Mouse (Mus musculus) limb, embryonic 10.5 days (tissue): ENCODE results near the gene Kdm1b. TPM values are rescaled to one million over a fixed set of nuclear protein-coding genes. Genes with fewer than 3 reads are reported as not detected.

Experiments
- DNase-seq: peaks from one replicate; pipeline ENCODE4 v3.0.0-alpha.2; 2017; ENCODE audit warnings: low spot score
- H3K27ac ChIP-seq: fragments of 300-500 bp; sonication (generic); 2 replicates; pipeline ENCODE4 v1.5.1; 2016; ENCODE audit warnings: mild to moderate bottlenecking
- H3K27me3 ChIP-seq: fragments of 300-500 bp; sonication (generic); 2 replicates; pipeline ENCODE4 v1.6.1; 2016; ENCODE audit warnings: low read depth, mild to moderate bottlenecking; ENCODE audit not compliant: poor library complexity, severe bottlenecking
- H3K36me3 ChIP-seq: fragments of 300-500 bp; sonication (generic); 2 replicates; pipeline ENCODE4 v1.6.1; 2016; ENCODE audit warnings: mild to moderate bottlenecking, moderate library complexity
- H3K4me1 ChIP-seq: fragments of 300-500 bp; sonication (generic); 2 replicates; pipeline ENCODE4 v1.6.1; 2016
- H3K4me3 ChIP-seq: fragments of 300-500 bp; sonication (generic); 2 replicates; pipeline ENCODE4 v1.5.1; 2016; ENCODE audit warnings: mild to moderate bottlenecking, moderate library complexity
- H3K9me3 ChIP-seq: fragments of 300-500 bp; sonication (generic); replicated peaks from 2 replicates; pipeline ENCODE4 v1.6.1; 2016; ENCODE audit warnings: mild to moderate bottlenecking
- WGBS: fragments of 180-500 bp; shearing (Covaris S2); methylation state at CpG from one replicate; pipeline ENCODE4 v1.1.7; 2016; 5-methylcytosine and 5-hydroxymethylcytosine counted together
- polyA plus RNA-seq: library from polyadenylated mRNA; unstranded; fragments of >200 nt; fragmentation: Nextera tagmentation; extraction: Ambion mirVana; gene quantifications from 2 replicates; pipeline ENCODE4 v1.2.1, GENCODE M21; 2016

The Kdm1b gene
- polyA plus RNA-seq, 1 experiment from 2014 or later: 11.2 TPM

DNA sequence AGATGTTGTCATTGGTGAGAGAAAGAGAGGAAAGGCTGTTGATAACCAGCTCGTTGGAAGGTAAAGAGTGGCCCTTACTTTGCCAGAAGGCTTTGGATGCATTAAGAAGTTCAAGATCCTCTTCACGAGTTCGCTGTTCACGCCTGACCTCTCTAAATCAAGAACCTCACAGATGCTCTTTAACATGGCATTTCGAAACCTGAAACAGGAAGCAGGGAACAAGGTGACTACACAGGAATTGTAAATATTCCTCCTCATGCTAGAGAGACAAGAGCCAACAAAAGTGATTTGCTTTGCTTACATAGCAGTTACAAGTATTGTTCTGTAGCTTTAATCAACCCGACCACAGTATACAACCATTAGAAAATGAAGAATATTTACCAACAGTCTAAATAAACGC is 56.0 kb downstream of the Kdm1b start:
- no peak overlapping the region for H3K27ac ChIP-seq
- H3K9me3 ChIP-seq: no peaks in the 10 kb centered on the region
- no peaks in the 10 kb centered on the region for H3K27me3 ChIP-seq
- no peak for DNase-seq
- H3K4me3 ChIP-seq: no peak overlapping the region
- 90% methylated on average over 7 of the region's 7 CpGs for WGBS
- H3K36me3 ChIP-seq: peaks cover 89% of the 10 kb centered on the region
- peaks cover 14% of the 10 kb centered on the region for H3K4me1 ChIP-seq

DNA sequence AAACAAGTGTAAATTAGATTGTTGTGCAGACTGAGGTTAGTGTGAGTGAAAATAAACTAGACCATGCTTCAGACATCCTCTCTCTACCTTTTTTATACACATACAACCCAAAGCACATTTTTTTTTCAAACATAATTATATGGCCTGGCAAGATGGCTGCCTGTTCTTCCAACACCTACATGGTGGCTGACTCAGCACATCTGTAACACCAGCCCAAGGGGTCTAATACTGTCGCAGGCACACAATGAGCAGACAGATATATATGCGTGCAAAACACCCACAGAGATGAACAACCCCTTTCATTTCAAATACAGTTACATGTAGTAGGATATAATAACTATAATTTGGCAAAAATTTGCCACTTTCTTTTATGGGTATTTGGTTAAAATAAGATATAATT is 57.3 kb downstream of the Kdm1b start:
- 94% methylated on average over 2 of the region's 2 CpGs for WGBS
- Histone ChIP-seq H3K4me1 (peaks cover 16% of the 10 kb centered on the region), H3K4me3 (no peak overlapping the region), H3K9me3 (no peaks in the 10 kb centered on the region), H3K27me3 (no peaks in the 10 kb centered on the region), H3K27ac (no peak overlapping the region), H3K36me3 (peaks cover 75% of the 10 kb centered on the region)
- no peak for DNase-seq

DNA sequence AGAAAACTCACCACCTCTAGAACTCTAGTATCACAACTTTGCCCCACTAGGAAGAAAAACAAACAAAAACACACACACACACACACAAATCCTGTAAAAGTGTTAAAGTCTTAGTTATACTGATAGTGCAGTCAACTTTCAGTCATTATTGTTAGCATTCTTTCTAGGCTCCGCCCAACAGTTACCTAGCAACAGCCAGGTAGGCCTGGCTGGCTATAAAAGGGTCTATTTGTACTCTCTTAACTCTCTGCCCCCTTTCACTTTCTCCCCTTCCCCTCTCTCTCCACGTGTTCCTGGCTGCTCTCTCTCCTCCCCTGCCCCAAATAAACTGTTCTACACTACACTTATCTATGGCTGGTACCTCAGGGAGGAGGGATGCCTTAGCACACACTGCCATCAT is 60.8 kb downstream of the Kdm1b start:
- no peaks in the 10 kb centered on the region for H3K9me3 ChIP-seq
- no peaks in the 10 kb centered on the region for H3K27me3 ChIP-seq
- peaks cover 27% of the 10 kb centered on the region for H3K4me1 ChIP-seq
- peak overlapping the region; percentile 99 for H3K4me3 ChIP-seq
- DNase-seq: no peak
- peaks cover 40% of the 10 kb centered on the region for H3K36me3 ChIP-seq
- 36% methylated on average over 2 of the region's 2 CpGs for WGBS
- no peak overlapping the region for H3K27ac ChIP-seq

DNA sequence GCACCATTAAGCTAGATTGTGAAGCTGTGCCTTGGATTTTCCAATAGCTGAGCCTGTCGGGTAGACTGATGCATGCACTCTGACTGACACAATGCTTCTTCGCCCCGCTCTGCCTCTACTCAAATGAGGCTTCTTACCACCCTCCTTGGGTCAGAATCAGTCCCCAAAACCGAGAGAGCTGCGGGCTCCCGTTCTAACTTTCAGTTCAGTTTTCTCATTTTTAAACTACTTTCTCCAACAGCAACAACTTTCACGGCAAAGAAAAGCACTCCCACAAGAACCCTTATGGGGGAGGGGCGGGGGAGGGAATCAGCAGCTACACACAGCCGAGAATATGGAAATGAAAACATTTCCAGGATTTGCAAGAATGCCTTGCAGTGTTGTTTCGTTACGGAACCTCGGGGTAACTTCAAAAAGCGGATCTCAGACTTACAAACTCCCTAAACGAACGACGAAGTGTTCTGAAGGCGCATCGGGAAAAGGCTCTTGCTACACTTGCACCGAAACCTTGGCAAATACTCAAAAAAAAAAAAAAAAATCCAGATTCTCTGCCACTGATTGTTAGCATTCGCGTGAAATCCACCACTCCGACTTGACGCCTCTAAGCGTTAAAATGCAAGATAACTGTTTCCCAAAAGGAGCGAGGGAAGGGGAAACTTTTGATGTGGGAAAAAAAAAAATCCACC is 61.7 kb downstream of the Kdm1b start:
- peak; percentile 57 for DNase-seq
- peaks cover 27% of the 10 kb centered on the region for H3K4me1 ChIP-seq
- under 1% methylated on average over 25 of the region's 25 CpGs for WGBS
- H3K36me3 ChIP-seq: peaks cover 31% of the 10 kb centered on the region
- peak overlapping the region; percentile 100 for H3K27ac ChIP-seq
- H3K4me3 ChIP-seq: peak overlapping the region; percentile 99
- H3K9me3 ChIP-seq: no peaks in the 10 kb centered on the region
- no peaks in the 10 kb centered on the region for H3K27me3 ChIP-seq

DNA sequence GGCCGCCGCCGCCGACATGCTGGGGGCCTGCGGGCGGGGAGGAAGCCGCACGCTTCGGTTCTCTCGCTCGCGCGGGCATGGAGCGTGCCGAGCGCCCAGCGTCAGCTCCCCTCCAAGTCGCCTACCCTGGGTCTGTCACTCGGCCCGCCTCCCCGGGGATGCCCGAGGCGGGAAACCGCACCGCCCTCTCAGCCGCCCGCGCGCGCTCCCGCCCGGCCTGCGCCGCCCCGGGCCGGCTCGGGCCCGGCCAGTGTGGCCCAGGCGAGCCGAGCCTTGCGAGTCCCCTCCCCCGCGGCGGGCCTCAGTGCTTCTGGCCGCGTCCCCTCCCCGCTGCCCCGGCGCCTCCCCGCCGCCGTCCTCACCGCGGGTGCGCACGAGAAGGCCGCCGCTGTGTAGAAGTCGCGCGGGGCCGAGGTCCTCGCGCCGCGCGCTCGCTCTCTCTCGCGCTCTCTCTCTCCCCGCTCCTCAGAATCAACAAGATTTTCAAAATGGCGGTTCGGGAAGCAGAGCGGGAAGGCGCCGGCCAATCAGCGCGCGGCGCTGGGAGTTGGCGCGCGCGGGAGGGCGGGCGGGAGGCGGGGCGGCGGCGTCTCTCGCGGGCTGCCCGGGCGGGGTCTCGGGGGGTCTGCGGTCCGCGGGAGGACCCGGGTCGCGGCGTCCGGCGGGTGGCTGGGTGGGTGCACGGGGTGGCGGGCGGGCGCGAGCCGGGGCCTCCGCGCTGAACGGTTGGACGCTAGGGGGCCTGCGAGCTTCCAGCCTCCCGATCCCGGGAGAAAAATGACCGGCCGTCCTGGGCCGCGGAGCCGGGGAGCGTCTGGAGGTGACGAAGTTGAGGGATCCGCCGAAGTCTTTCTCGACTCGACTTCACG is 62.6 kb downstream of the Kdm1b start, which contains the start of gene Dek:
TSS of gene Dek (minus strand) at position 491 of the 869 bp plus-strand sequence.
- no peaks in the 10 kb centered on the region for H3K27me3 ChIP-seq
- no peaks in the 10 kb centered on the region for H3K9me3 ChIP-seq
- H3K4me1 ChIP-seq: peaks cover 27% of the 10 kb centered on the region
- peaks cover 22% of the 10 kb centered on the region for H3K36me3 ChIP-seq
- peak within 1 kb of the TSS; percentile 100 for H3K27ac ChIP-seq
- peak; percentile 94 for DNase-seq
- peak within 1 kb of the TSS; percentile 99 for H3K4me3 ChIP-seq
- WGBS: under 1% methylated on average over 129 of the region's 129 CpGs

DNA sequence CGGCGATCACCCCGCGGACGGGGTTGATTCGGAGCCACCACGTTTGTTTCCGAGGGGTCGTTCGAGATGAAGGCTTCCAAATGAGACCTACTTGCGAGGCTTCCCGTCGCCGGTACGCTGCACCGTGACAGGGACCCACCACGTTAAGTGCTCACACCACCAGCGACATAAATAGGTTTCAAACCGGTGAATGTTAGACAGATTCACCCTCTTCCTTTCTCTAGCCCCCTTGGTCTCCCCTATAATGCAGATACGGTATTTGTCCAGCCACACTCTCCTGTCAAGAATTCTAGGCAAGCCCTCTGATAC is 63.2 kb downstream of the Kdm1b start:
- Histone ChIP-seq H3K27ac (peak overlapping the region; percentile 100), H3K36me3 (peaks cover 16% of the 10 kb centered on the region), H3K4me3 (peak overlapping the region; percentile 99), H3K9me3 (no peaks in the 10 kb centered on the region), H3K27me3 (no peaks in the 10 kb centered on the region), H3K4me1 (peaks cover 27% of the 10 kb centered on the region)
- no peak for DNase-seq
- under 1% methylated on average over 20 of the region's 20 CpGs for WGBS

DNA sequence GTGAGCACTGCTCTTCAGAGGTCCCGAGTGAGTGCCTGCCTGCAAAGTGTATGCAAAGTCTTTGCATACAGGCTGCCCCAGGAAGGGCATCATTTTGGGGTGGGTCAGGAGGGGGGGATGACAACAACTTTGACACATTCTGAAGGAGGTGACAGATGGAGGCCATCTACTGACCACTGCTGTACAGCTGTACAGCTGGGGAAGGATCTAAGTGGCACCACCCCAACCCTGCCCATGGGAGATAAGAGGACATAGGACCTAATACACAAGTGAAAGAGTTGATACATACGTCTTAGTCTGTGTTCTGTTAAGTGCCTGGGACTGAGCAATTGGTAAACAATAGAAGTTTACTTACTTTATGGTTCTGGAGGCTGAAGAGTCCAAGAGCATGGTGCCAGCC is 65.9 kb downstream of the Kdm1b start:
- Histone ChIP-seq H3K9me3 (no peaks in the 10 kb centered on the region), H3K4me1 (peaks cover 13% of the 10 kb centered on the region), H3K27ac (no peak overlapping the region), H3K27me3 (no peaks in the 10 kb centered on the region), H3K4me3 (no peak overlapping the region), H3K36me3 (no peaks in the 10 kb centered on the region)
- DNase-seq: no peak
- WGBS: 70% methylated on average over 2 of the region's 2 CpGs

DNA sequence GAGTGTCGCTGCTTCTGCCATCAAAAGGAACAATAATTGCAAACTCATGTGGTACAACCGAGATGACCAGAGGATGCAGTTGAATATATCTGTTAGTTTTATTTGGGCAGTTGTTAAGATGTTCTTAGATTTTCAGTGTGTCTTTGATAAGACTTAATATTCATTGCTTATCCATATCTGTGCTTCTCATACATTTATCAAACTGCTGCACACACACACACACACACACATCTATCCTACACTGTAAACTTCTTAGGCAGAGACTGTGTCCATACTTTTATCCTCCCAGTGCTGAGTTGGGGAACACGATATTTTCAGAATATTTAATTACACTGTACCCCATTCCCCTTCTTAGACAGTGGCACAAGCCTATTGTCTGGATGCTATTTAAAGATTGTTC is 67.9 kb downstream of the Kdm1b start:
- no peak for DNase-seq
- no peaks in the 10 kb centered on the region for H3K27me3 ChIP-seq
- no peaks in the 10 kb centered on the region for H3K36me3 ChIP-seq
- no peaks in the 10 kb centered on the region for H3K9me3 ChIP-seq
- H3K4me1 ChIP-seq: peaks cover 11% of the 10 kb centered on the region
- no peak overlapping the region for H3K27ac ChIP-seq
- no peak overlapping the region for H3K4me3 ChIP-seq
- WGBS: 83% methylated on average over 3 of the region's 3 CpGs

DNA sequence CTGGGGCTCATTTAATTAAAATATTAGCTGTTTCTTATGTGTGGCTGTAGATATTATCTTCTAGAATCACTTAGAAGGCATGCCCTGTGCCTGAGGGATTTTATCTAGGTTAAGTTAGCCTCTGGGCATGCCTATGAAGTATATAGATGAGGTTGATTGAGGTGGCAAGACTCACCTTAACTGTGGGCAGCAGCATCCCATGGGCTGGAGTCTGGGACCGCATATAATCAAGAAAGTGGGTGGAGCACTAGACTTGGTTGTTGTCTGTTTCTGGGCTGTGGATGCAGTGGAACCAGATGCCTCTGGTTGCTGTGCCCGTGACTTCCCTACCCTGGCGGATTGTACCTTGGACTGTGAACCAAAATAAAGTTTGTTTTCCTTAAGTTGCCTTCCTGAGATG is 68.8 kb downstream of the Kdm1b start:
- peaks cover 6% of the 10 kb centered on the region for H3K4me1 ChIP-seq
- H3K36me3 ChIP-seq: no peaks in the 10 kb centered on the region
- WGBS: 86% methylated on average over 3 of the region's 3 CpGs
- H3K9me3 ChIP-seq: no peaks in the 10 kb centered on the region
- H3K27me3 ChIP-seq: no peaks in the 10 kb centered on the region
- DNase-seq: no peak
- no peak overlapping the region for H3K27ac ChIP-seq
- H3K4me3 ChIP-seq: no peak overlapping the region

DNA sequence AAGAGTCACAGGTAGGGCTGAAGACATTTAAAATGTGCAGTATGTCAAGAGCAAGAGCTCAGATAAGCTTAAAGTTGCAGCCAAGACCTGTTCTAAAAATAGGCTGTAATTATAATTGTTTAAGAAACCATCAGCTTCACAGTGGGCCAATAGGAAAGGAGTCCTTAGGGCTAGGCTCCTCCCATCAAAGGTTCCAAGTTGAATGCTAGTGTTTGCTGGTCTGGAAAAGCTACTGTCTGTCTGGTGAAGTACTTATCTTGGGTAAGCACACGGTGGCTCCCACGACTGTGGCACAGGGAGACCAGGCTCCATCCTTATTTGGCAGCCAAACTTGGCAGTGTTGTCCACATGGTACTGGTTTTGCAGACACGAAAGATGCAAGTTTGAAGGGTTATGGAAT is 69.6 kb downstream of the Kdm1b start:
- Histone ChIP-seq H3K4me3 (no peak overlapping the region), H3K9me3 (no peaks in the 10 kb centered on the region), H3K36me3 (no peaks in the 10 kb centered on the region), H3K27me3 (no peaks in the 10 kb centered on the region), H3K27ac (no peak overlapping the region), H3K4me1 (no peaks in the 10 kb centered on the region)
- no peak for DNase-seq
- WGBS: 83% methylated on average over 3 of the region's 3 CpGs

DNA sequence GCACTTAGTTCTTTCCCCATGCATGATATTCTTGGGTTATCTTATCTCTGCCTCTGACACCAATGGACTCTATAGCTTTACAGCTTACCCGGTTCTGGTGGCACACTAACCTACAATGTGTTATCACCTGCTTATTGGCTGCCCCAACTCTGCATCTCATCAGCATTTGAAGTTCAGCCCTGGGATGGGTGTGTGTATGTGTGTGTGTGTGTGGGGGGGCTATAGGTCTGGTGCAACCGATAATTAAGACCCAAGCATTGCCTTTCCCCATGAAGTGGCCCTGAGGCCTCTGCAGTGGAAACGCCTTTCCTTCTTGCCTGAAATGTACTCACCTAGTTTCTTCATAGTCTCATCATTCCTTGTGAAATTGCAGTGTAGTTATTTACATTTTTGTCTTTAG is 72.7 kb downstream of the Kdm1b start:
- H3K27me3 ChIP-seq: peaks cover 12% of the 10 kb centered on the region
- H3K27ac ChIP-seq: no peak overlapping the region
- H3K4me3 ChIP-seq: no peak overlapping the region
- no peaks in the 10 kb centered on the region for H3K36me3 ChIP-seq
- DNase-seq: no peak
- no peaks in the 10 kb centered on the region for H3K4me1 ChIP-seq
- no peaks in the 10 kb centered on the region for H3K9me3 ChIP-seq
- WGBS: 83% methylated on average over 3 of the region's 3 CpGs

DNA sequence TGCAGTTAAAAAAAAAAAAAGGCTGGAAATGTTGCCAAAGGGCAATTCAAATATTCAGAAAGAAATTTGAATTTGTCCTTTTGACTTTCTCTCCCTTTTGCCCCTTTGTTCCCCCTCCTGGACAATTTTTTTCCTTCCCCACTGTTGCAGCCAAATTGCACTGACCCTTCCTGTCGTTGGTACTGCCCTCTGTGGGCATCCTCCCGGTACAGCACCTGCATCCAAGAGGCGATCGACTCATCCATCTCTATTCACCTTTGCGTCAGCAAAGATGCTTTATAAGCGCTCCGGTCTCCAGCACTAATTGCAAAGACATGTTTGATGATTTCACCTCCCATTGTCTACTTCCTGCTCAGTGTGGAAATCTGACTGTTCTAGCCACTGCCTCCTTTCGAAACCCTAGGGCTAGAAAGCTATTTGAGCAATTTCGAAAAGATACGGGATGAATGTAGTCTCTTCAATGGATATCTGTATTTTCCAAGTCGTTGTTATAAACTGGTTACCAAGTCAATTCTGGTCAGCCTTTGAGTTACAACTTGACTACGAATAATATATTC is 78.1 kb downstream of the Kdm1b start:
- H3K9me3 ChIP-seq: no peaks in the 10 kb centered on the region
- peaks cover 29% of the 10 kb centered on the region for H3K4me1 ChIP-seq
- no peak overlapping the region for H3K4me3 ChIP-seq
- H3K36me3 ChIP-seq: no peaks in the 10 kb centered on the region
- DNase-seq: no peak
- peaks cover 43% of the 10 kb centered on the region for H3K27me3 ChIP-seq
- no peak overlapping the region for H3K27ac ChIP-seq
- WGBS: 42% methylated on average over 12 of the region's 12 CpGs
